Comparison of ENCODE assay signal across 23 mouse cellular contexts in the genomic region with DNA sequence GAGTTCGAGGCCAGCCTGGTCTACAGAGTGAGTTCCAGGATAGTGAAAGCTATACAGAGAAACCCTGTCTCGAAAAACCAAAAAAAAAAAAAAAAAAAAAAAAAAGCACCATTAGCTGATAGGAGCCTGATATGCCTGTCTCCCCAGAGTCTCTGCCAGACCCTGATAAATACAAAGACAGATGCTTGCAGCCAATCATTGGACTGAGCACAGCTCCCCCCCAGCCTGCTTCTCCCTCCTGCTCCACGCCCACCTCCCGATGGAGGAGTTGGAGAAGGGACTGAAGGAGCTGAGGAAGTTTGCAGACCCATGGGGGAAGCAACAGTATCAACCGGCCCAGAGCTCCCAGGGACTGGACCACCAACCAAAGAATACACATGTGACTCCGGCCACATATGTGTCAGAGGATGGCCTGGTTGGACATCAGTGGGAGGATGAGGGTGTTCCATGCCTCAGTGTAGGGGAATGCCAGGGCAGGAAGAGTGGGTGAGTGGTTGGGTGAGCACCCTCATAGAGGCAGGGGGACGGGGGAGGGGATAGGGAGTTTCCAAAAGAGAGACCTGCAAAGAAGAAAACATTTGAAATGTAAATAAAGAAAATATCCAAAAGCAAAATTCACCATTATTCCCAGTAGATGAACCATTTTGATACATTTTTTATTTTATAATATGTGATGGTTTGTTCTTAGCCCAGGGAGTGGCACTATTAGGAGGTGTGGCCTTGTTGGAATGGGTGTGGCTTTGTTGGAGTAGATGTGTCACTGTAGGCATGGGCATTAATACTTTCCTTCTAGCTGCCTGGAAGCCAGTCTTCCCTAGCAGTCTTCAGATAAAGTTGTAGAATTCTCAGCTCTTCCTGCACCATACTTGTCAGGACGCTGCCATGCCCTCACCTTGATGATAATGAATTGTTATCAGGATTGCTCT.
A peak's percentile ranks its signal among the peaks of the same experiment; 100 is the strongest.
DNase-seq lines count a peak whose midpoint lies in the region; ATAC-seq lines count a peak whose summit lies in the region.
"Had no signal": no experiment of that assay in that cellular context is flagged by ENCODE, and none has a peak within 500 bp of the region (broad histone marks: within the 10 kb centered on the region; RNA-seq: fewer than 3 reads in every experiment).

No protein-coding gene starts in this region.

- no peak overlapping the region for H3K27ac ChIP-seq in embryonic facial prominence, embryonic 15.5 days (replicated peaks)
- H3K27ac ChIP-seq in embryonic facial prominence, embryonic 10.5 days (replicated peaks), result no peak overlapping the region
- H3K27ac ChIP-seq in liver, embryonic 11.5 days (ENCODE audit: low read depth, low read length), result no peak overlapping the region
- H3K27ac ChIP-seq in liver, embryonic 15.5 days (replicated peaks), result no peak overlapping the region
- H3K27ac ChIP-seq: forebrain, embryonic 10.5 days; gastrocnemius, adult 2 months; heart, embryonic 13.5 days; hindbrain, embryonic 12.5 days had no signal

- no peaks in the 10 kb centered on the region for H3K9me3 ChIP-seq in embryonic facial prominence, embryonic 15.5 days (replicated peaks)
- H3K9me3 ChIP-seq in embryonic facial prominence, embryonic 10.5 days, result no peaks in the 10 kb centered on the region
- H3K9me3 ChIP-seq in liver, embryonic 11.5 days (ENCODE audit: control insufficient read depth, low read length), result no peaks in the 10 kb centered on the region
- no peaks in the 10 kb centered on the region for H3K9me3 ChIP-seq in liver, embryonic 15.5 days (replicated peaks)
- H3K9me3 ChIP-seq: forebrain, embryonic 10.5 days; G1E; heart, embryonic 13.5 days; hindbrain, embryonic 12.5 days had no signal

- no peak overlapping the region for H3K4me2 ChIP-seq in embryonic facial prominence, embryonic 15.5 days (replicated peaks)
- H3K4me2 ChIP-seq in liver, embryonic 11.5 days, result peak overlapping the region; percentile 31; the same call in 1 of the 2 replicates
- peak overlapping the region; percentile 30; the same call in 1 of the 2 replicates for H3K4me2 ChIP-seq in liver, embryonic 15.5 days
- H3K4me2 ChIP-seq: heart, embryonic 13.5 days; hindbrain, embryonic 12.5 days had no signal

- DNase-seq in embryonic facial prominence, embryonic 10.5 days (ENCODE audit: low spot score), result no peak
- DNase-seq in liver, embryonic 11.5 days (ENCODE audit: low spot score), result no peak
- DNase-seq in right cerebral cortex, postnatal 10 days (ENCODE audit: low spot score in 2 of 2), result no peak
- no peak for DNase-seq in right cerebral cortex, adult 18-20 months
- no peak for DNase-seq in left cerebral cortex, adult 18-20 months (ENCODE audit: low spot score in 2 of 2)
- DNase-seq: adrenal gland, postnatal 10 days; B cell, adult 2 months; cerebellum, adult 18-20 months; cerebellum, adult 9-11 months; cerebellum, postnatal 36 days; gastrocnemius, adult 2 months; gastrocnemius, postnatal 25 days; heart, postnatal 4 days had no signal

- WGBS in embryonic facial prominence, embryonic 15.5 days, result 86% methylated on average over 8 of the region's 8 CpGs
- 84% methylated on average over 8 of the region's 8 CpGs for WGBS in embryonic facial prominence, embryonic 10.5 days
- 63% methylated on average over 8 of the region's 8 CpGs for WGBS in liver, embryonic 11.5 days
- 45% methylated on average over 8 of the region's 8 CpGs for WGBS in liver, embryonic 15.5 days (ENCODE audit: insufficient replicate concordance)

- no peaks in the 10 kb centered on the region for H3K27me3 ChIP-seq in embryonic facial prominence, embryonic 15.5 days
- H3K27me3 ChIP-seq in embryonic facial prominence, embryonic 10.5 days (replicated peaks; ENCODE audit: low read depth, poor library complexity, severe bottlenecking), result no peaks in the 10 kb centered on the region
- H3K27me3 ChIP-seq in liver, embryonic 11.5 days (replicated peaks; ENCODE audit: control insufficient read depth, insufficient read depth, low read length), result no peaks in the 10 kb centered on the region
- no peaks in the 10 kb centered on the region for H3K27me3 ChIP-seq in liver, embryonic 15.5 days
- H3K27me3 ChIP-seq: heart, embryonic 13.5 days; hindbrain, embryonic 12.5 days had no signal

- H3K4me1 ChIP-seq in embryonic facial prominence, embryonic 15.5 days, result peaks cover 11% of the 10 kb centered on the region
- peaks cover 9% of the 10 kb centered on the region for H3K4me1 ChIP-seq in embryonic facial prominence, embryonic 10.5 days
- H3K4me1 ChIP-seq in liver, embryonic 11.5 days (replicated peaks; ENCODE audit: control insufficient read depth, insufficient read depth, low read length), result 0 out of 2 replicates have a peak, but pooled peaks cover 3% of the 10 kb centered on the region
- peaks cover 9% of the 10 kb centered on the region for H3K4me1 ChIP-seq in liver, embryonic 15.5 days (replicated peaks)
- H3K4me1 ChIP-seq: forebrain, embryonic 10.5 days; hindbrain, embryonic 12.5 days had no signal

- H3K36me3 ChIP-seq in embryonic facial prominence, embryonic 15.5 days, result no peaks in the 10 kb centered on the region
- H3K36me3 ChIP-seq in embryonic facial prominence, embryonic 10.5 days (replicated peaks), result no peaks in the 10 kb centered on the region
- no peaks in the 10 kb centered on the region for H3K36me3 ChIP-seq in liver, embryonic 11.5 days (ENCODE audit: control insufficient read depth, insufficient read depth, low read length)
- no peaks in the 10 kb centered on the region for H3K36me3 ChIP-seq in liver, embryonic 15.5 days (replicated peaks)
- H3K36me3 ChIP-seq: forebrain, embryonic 10.5 days; G1E; heart, embryonic 13.5 days; hindbrain, embryonic 12.5 days had no signal

- ATAC-seq in embryonic facial prominence, embryonic 15.5 days (ENCODE audit: insufficient number of reproducible peaks, low FRiP score, low TSS enrichment, low read depth), result peak; percentile 54; the same call in 1 of the 2 replicates
- ATAC-seq in liver, embryonic 11.5 days (replicated peaks; ENCODE audit: low FRiP score), result peak; percentile 93
- peak; percentile 85 for ATAC-seq in liver, embryonic 15.5 days (ENCODE audit: insufficient read depth)
- ATAC-seq: CD4-positive, CD25-positive, alpha-beta regulatory T cell, adult 4 months; forebrain, embryonic 14.5 days; hindbrain, embryonic 16.5 days had no signal

- no peak overlapping the region for H3K9ac ChIP-seq in embryonic facial prominence, embryonic 15.5 days
- H3K9ac ChIP-seq in liver, embryonic 11.5 days (ENCODE audit: low read depth, low read length), result no peak overlapping the region
- H3K9ac ChIP-seq in liver, embryonic 15.5 days, result no peak overlapping the region
- H3K9ac ChIP-seq: heart, embryonic 13.5 days; hindbrain, embryonic 12.5 days had no signal

- H3K4me3 ChIP-seq in embryonic facial prominence, embryonic 15.5 days (replicated peaks), result no peak overlapping the region
- no peak overlapping the region for H3K4me3 ChIP-seq in embryonic facial prominence, embryonic 10.5 days
- H3K4me3 ChIP-seq in liver, embryonic 11.5 days (ENCODE audit: low read depth, low read length), result no peak overlapping the region
- no peak overlapping the region for H3K4me3 ChIP-seq in liver, embryonic 15.5 days (replicated peaks)
- H3K4me3 ChIP-seq: erythroblast, embryonic 14.5 days; forebrain, embryonic 10.5 days; gastrocnemius, adult 2 months; heart, embryonic 13.5 days; hindbrain, embryonic 12.5 days had no signal
